Mouse (Mus musculus) left cerebral cortex, adult 11 months (tissue): ENCODE data around the gene Manba.

Source experiments
- DNase-seq: peaks from one replicate; pipeline ENCODE4 v3.0.0; 2022; ENCODE audit warnings: low spot score

Manba gene

DNA sequence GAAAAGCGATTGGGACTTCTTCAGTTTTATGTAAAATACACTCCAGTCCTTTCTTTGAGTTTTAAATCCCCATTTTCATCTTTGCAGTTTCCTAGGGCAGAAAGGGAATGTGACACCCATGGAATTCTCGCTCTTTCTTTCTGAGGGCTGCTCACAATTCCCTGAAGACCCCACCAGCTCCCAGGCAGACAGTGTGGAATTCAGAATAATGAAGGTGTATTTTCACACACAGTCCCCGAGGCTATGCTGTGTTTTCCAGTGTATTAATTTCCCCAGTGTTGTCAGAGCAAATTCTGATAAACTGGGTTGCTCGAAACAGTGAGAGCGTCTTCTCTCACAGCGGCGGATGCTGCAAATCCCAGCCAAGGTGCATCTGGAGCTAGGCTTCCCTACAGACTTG is 44.3 kb downstream of the Manba start:
- DNase-seq = no peak

DNA sequence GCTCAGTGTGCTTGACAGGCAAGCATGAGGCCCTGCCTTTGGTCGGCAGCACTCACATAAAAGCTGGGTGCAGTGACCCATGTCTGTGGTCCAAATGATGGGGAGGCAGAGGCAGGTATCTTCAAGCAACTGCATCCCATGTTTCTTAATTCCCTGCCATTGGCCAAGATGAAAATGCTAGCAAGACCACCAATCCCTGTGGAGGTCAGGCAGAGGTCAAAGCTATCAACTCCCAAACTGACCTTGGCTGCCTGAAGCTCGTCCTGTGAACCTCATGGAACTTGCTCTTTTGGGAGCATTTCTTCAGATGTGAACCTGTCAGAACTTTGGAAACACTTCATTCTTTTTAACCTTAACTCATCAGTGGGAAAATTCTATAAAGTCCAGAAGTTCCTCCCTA is 46.4 kb downstream of the Manba start:
- no peak for DNase-seq

- no peak for DNase-seq
These were observed 48.7 kb downstream of the Manba start for GRCm38 (mm10) chr3:135534103-135534502.

DNA sequence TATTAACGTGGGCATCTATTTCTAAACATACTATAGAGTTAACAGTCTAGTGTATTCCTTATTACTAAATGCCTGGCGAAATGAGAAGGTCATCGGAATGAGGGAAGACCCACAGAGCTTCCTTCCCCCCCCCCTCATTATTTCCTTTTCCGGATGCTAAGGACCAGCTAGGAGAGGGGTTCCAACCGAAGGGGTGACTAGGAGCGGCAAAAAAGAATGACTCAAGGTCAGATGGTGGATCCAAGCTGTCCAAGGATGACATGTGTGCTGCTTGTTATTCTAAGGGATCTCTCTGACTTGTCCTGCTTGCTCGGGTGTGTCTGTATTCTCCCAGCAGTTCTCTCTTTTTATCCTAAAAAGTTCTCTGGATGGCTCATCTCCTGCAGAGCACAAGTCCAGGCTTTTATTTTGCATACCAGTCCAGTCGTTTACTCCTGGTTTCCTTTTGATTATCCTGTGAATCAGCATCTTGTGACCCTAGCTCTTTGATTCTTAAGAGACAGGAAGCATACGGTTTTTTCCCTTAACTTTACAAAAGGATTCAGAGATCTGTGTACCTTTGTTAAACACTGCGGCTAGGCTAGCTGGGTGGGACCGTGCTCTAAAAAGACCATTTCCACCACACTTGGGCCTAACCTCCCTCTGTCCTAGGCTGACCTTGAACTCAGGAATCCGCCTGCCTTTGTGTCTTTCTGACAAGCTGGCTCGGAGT is 61.0 kb downstream of the Manba start:
- no peak for DNase-seq

DNA sequence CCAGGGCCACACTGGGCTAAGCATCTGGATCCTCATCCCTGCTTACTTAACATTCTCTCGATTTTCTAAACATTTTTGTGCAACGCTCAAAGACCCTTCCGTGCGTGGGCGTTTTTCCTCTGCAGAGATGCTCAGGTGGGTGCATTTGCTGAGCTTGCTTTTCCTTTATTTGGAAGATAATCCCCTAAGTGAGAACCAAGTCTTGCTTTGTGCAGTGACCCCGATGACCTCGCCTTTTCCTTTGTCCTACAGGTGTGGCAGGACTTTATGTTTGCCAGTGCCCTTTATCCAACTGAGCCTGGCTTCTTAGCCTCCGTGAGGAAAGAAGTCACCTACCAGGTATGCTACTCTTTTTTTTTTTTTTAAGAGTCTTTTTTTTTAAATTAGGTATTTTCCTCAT is 61.9 kb downstream of the Manba start:
- DNase-seq = no peak

GRCm38 (mm10) chr3:135552874-135553273 is 67.5 kb downstream of the Manba start:
- DNase-seq = no peak

DNA sequence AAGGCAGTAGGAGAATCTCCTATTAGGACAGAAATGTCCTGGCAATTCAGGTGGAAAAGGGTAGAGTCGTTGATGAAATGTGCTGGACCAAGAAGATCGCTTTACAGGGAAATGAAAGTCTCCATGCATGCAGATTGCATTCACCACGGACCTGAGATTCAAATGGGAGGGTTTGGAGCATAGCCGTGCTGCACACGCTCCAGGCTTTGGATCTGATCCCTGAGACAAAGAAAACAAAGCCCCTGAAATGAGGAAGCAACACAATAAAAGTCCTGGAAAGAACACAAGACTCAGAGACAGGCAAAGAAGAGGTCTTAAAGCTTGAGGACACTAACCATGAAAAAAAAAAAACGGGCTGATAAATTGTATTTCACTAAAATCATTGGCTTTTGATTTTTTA is 69.8 kb downstream of the Manba start:
- DNase-seq = no peak

DNA sequence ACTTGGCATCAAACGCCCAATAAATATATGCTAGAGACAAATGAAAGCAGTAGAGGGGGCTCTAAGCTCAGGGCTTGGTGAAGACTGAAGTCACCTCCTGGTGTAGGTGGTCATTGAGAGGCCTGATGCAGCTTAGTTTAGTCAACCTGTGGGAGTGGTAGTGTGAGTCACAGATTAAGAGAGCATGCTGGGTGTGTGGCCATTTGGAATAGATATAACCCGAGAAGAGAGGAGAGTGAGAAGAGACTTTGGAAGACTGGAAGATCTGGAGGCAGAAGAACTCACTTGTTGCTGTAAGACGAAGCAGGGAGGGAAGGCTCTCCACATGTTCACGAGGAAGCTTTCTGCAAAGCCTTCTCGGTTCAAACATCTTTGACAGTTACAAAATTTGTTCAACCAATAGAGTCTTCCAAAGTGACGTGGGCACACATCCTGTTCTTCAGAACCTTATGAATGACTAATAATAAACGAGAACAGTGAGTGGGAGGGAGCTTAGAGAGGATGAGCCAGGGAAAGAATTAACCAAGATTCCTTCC is 70.7 kb downstream of the Manba start:
- DNase-seq = peak; percentile 19

GRCm38 (mm10) chr3:135556851-135557662 is 71.6 kb downstream of the Manba start:
- no peak for DNase-seq

DNA sequence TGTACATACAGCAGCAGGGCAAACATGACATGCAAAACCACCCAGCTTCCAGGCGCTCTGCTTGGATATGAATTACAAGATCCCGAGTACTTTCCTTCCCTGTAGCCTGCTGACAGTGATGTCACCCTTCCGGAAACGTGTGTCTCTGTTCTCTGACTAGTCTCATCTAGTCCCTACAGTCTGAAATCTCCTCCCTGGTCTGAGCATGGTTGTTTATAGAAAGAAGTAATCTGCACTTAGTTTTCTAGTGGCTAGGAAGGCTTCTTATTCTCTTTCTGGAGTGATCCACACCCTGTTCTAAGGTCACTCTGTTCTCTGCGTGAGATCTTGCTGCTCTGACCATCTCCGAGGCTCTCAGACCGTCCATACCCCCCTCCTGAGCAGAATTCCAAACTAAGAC is 76.6 kb downstream of the Manba start:
- DNase-seq = no peak

- no peak for DNase-seq
These were observed 77.8 kb downstream of the Manba start for GRCm38 (mm10) chr3:135563163-135563689.

GRCm38 (mm10) chr3:135564706-135565105 is 79.3 kb downstream of the Manba start:
- DNase-seq = no peak

GRCm38 (mm10) chr3:135565306-135565705 is 79.9 kb downstream of the Manba start:
- DNase-seq = no peak

DNA sequence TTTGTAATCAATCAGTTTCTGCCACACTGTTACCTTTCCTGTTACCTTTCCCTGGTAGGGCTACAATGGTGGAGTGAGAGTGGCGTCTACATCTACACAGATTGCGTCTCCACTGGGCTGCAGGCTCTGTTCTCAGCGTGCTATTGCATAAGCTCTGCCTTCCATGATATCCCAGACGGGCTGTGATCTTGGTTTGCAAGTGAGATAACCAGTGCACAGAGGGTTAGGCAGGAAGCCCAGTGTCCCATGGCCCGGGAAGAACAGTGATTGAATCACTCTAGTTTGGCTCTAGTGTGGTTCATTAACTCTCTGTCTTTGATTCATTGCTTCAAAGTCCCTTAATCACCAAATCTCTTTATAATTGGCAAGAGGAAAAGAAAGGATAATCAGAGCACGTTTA is 82.5 kb downstream of the Manba start:
- no peak for DNase-seq

DNA sequence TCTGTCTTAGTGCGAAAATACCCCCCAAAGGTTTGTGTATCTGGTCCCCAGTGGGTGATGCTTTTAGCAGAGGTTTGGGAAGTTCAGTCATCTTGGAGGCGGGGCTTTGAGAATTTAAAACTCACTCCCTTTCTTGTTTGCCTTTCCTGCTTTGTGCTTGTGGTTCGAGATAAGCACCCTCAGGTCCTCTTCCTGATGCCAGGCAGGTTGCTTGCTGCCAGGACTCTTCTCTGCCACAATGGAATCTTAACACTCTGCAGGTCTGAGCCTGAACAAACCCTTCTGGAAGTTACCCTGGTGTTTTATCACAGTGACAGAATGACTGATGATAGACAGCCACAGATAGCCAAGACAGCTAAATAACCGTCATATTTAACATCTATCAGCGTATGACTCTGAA is 83.2 kb downstream of the Manba start:
- DNase-seq = no peak

DNA sequence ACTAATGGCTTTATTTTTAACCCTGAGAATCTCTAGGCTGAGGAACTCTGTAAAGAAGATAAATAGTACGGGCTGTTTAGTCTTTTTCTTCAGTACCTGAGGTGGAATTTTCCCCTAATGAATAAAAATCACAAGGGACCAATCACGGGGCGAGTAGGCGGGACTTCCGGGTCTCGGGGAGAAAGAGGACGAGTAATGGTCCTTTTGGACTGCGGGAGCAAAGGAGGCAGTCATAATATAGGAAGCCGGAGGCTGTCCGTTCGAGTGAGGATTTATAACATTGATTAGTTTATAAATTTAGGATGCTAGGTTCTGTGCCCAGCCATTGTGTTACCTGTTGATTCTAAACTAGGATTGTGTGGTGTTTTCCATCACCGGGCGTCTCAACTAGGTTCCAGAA is 86.1 kb downstream of the Manba start:
- DNase-seq = no peak

GRCm38 (mm10) chr3:135573051-135573450 is 87.6 kb downstream of the Manba start:
- DNase-seq = no peak

GRCm38 (mm10) chr3:135575126-135575525 is 89.7 kb downstream of the Manba start:
- no peak for DNase-seq

DNA sequence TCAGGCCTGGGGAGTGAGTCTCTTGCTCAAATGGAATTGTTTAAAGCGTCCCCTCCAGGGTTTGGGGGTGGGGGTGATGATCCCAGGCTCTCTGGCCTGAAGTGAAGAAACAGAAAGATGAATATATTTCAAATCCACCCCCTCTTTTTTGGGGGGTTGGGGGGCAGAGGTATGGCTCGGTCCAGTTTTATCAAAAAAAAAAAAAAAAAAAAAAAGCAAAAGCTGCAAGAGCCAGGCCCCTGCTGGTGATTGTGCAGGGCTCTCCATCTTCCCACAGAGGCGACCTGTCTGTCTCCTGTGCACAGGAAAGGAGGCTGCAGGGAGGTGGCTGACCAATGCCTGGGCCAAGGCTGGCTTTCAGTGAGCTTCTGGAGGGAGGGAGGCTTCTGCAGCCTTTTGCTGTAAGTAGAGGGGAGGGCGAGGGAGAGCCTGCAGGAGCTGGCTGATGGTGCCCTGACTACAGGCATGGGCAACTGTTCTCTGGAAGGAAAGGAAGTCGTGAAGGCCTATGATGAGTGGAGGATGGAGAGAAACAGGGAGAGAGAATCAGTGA is 93.3 kb downstream of the Manba start:
- no peak for DNase-seq

DNA sequence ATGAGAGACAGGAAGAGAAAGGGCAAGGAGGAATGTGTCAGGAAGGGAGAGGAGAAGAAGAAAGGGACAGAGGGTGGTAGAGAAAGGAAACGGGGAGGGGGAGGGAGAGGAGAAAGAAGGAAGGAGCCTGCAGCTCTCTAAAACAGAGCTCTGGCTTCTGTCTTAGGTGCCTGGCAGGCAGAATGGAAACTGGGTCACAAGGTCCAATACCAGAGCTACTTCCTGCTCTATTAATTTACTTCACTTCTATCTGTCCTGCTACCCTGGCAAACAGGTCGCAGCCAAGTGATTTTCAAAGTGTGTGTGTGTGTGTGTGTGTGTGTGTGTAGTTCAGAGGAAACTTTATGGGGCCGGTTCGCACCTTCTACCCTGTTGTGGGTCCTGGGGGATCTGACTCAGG is 93.8 kb downstream of the Manba start:
- no peak for DNase-seq

DNA sequence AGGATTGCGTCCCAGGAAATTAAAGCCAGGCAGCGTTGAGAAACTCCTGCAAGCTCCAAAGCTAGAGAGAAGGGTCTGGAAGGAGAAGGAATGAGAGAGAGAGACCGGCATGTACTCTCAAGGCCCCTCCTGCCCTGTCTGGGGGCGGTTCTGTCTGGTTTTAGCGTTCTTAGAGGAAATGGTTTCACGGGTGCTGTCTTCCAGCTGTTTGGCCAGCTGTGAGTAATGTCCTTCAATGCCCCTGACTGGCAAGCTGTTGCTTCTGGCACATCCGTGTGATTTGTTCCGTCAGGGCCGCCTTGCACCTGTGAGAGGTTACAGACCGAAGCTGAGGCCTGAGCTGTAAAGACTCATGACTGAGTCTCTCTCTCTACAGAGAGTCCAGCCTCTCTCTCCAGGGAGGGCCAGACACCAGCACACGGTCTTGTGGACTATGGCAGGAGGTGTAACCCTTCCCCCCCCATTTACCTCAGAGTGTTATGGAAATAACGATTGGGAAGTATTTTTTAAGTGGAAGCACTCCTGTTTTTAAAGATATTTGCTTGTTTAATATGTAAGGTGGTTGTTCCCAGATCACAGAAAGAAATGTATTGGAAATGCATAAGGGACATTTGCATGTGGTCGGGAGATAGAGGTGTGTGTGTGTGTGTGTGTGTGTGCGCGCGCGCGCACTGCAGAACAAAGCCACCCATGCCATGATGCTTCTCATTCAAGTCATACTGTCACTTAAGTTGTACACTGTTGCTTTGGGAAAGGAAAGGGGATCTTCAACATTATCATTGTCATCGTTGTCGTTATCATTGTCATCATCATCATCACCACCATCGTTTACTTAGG is 95.2 kb downstream of the Manba start:
- no peak for DNase-seq

DNA sequence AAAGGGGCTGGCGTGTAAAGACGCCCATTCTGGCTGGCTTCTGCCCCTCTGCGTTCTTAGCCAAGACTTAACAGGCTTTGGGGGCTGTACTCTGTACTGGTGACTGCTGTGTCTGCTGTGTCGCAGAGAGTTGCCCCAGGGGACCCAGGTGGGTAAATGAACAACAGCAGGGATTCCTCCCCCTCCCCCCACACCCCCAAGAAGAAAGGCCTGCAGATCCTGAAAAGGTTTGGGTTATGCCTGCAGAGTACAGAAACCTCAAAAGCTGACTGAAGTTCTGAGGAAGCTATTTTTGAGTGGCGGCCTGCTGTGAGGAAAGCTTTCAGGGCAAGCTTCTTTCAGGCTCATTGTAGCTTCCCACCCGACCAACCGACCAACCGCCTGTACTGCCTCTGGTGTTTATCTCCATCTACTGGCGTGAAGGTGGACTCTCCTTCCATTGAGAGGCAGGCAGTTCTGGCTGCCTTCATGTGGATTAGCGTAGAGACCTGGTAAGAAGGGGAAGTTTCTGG is 96.3 kb downstream of the Manba start:
- DNase-seq = no peak
